Mouse (Mus musculus): ENCODE measurements around the gene Jchain.
"Not testable (repeated sequence)": the region's sequence is repeated elsewhere in the genome, so short reads cannot be mapped to it uniquely, and the experiment has no call there.

The Jchain gene

DNA sequence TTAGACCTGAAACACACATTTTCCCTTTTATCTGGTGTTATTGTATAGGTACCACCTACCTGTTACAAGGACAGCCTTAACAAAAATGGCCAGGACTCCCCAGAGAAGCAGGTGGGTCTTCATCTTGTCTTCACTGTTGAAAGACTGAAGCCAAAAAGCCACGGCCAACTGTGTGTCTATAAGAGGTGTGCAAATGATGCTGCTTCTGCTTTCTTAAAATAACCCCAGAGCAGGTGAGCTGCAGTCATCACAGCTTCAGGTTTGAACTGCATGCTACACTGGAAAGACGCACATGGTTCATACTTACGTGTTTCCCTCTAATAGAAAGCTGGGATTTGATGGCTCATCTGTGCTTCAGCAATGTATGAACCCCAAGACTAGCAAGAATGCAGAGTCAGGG, at the start of gene Jchain:
Gene Jchain (minus strand): TSS at position 235 of the 400 bp plus-strand sequence.
- no peak for DNase-seq (ENCODE audit: low spot score)

DNA sequence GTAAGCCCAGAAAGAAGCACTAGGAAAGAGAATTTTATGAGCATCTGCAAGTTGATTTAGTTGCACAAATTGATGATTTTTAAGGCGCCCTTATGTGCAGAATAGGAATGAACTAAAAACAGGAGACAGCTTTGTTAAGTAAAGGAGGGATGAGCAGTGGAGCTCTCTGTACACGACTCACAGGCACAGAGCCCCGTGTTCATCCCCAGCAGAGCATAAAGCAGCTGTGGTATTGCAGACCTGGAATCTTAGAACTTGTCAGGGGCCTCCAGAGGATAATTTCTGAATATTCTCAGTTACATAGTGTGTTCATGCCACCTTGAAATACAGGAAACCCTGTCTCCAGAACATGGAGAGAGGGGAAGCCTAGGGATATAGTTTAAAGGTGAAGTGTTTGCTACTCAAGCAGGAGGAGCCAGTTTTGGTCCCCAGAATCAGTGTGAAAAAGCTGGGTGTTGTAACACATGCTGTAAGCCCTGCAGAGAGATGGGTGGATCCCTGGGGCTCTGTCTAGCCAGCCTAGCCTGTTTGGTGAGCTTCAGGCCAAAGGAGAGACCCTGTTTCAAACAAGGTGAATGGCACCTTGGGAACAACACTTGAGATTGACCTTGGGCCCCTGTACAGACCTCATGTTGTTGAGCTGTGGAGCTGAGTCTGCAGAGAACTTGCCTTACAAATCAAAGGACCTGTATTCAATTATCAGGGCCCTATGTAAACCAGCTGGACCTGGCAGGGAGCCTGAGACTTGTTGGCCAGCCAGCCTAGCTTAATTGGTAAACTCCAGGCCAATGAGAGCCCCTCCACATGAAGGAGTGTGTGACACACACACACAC, 48.0 kb upstream of the Jchain start:
- no peak for DNase-seq (ENCODE audit: low spot score)

DNA sequence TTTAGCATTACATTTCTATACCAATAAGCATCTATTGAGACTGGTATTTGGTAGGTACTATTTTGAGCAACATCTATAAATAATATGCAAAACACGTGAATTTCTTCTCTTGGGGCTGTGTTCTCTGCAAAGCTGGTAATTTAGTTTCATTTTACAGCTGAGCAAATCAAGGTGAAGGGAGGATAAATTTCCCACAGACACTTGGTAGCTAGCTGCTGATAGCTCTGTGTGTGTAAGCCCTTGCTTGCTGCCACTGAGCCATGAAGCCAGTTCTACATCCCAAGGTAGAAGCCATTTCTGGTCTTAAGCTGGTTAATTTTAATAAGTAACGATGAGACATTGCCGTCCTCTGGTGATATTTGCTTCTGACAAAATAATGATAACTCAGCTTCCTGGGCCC, 47.1 kb upstream of the Jchain start:
- no peak for DNase-seq (ENCODE audit: low spot score)

DNA sequence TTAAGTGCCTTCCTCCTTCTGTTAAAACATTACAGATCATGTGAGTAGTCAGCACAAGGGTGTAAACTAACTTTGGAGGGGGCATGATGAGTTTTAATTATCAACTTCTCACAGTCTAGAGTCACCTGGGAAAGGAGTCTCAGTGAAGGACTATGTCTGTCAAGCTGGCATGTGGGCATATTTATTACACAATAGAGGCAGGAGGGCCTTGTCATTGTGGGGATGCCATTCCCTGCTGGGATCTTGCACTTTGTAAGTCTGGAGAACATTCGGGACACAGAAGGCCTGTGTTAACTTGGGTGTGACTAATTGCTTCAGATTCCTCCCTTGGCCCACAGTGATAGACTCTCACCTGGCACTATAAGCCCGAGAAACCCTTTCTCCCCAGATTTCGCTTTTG, 41.9 kb upstream of the Jchain start:
- DNase-seq (ENCODE audit: low spot score): no peak

DNA sequence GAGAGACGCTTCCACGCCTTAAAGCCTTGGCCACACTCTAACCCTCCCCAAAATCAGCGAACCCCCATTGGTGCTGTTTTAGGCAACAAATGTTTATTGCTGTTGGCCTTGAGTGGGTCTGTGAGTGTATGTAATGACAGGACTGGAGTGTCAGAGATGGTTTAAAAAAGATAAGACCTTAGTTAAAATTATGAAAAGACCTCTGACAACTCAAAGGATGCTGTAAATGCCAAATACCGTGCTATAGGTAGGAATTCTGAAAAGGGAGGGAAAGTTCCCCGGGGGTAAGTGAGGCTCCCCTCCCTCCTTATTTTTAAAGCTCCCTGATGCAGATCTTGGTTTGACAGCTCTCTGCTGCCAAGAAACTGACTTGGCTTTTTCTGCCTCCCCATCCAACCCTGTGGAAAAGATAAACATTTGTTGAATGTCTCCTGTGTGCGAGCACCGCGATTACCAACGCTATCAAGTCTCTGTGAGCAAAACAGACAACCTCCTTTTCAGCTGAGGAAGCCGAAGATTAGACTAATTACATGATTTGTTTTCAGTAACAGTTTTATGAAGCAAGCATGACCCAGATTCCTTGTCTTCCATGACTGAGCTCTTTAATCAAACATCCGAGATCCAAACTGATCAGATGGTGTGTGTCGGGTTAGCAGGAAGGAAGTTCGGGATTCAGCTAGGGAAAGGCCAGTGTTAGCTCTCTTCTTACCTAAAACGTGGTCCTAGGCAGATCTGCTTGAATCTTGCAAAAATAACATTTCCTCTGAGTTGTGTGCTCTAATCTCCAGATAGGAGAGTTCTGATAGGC, 38.5 kb upstream of the Jchain start:
- DNase-seq (ENCODE audit: low spot score): no peak

DNA sequence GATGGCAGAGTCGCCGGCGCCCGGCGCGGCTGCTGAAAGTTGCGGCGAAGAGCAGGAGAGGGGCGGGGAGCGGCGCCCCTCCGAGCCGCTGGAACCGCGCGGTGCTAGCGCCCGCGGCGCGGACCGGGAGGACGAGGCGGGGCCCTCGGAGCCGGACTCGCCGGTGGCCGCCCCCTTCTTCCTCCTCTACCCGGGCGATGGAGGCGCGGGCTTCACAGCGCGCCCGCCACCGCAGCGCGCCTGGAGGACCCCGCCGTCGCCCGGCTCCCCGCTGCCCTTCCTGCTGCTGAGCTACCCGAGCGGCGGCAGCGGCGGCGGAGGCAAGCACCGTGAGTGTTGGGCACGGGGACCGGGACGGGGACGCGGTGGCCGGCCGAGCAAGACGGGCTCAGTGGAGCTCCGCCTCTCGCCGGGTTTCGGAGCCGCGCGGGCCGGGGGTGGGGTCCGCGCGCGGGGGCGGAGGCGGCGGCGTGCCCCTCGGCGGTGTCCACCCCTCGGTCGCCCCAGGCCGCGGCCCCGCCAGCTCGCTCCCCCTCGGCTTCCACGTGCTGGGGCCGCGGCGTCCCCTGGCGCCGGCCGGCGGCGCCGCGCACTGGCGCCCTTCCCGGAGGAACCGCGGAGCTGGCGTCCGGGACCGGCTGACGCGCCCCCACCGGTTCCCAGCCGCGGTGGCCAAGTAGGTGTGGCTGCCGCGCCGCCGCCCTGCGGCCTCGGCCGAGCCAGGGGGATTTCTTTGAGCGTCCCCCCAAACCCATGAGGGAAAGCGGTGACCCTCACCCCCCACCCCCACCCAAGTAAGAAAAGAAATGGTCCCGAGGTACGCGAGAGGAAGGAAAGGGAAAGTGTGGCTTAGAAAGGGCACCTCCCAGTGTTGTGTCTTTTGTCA, 37.7 kb upstream of the Jchain start:
- peak; percentile 62 for DNase-seq (ENCODE audit: low spot score)

DNA sequence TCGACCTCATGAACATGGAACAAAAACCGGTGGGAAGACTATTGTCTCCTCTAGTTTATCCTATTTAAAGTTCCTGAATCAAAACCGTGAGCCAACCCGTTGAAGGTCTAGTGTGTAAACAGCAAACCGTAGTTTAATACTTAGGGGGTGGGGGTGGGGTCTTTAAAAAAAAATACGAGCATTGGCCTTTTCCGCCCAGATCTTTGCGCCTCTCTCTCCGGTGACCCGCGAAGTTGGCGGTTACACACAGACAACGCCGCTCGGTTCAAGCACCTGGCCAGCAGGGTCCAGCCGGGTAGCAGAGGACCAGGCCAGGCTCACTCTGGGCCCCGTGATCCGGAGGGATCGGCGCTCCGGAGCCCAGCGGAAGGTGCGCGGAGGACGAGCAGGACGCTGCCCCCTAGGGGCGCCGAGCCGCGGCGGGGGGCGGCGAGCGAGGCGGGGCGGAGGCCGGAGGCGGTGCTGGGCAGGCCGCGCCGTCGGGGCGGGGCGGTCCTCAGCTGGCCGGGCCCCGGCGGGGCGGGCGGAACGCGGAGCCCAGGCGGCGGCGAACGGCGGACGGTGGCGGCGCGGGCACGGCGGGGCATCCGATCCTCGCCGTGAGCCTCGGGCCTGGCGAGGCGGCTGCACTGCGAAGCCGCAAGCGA, 36.9 kb upstream of the Jchain start, which contains the start of gene Rufy3:
Gene Rufy3 (plus strand): TSS at position 540 of the 647 bp plus-strand sequence.
- DNase-seq (ENCODE audit: low spot score): peak; percentile 86

DNA sequence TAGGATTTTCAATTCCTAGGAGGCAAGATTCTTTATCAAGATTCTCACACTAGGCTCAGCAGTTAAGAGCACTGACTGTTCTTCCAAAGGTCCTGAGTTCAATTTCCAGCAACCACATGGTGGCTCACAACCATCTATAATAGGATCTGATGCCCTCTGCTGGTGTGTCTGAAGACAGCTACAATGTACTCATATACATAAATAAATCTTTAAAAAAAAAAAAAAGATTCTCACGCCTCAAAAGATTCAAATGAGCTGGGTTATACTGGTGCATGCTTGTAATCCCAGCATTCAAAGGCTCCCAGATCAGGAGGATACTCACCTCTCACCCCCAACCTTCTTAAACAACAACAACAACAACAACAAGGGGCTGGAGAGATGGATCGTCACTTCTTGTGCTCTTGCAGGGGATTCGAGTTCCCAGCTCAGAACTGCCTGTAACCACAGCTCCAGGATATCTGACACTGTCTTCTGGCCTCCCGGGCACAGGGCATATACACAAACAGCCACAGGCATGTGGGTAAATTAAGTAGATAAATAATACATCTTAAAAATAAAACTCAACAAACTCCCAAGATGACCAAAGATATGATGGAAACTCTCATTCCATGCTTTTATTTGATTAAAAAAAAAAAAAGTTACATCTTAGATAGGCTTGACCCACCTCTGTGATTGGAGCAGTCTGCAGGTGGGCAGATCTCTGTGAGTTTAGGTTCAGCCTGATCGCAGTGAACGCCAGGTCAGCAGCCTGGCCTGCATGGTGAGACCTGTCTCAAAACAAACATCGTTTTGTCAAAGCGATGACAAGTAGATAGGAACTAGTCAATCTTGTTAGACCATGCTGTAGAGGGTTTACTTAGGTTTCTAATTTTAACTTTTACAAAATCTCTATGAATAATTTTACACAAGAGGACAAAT, 35.4 kb upstream of the Jchain start:
- DNase-seq (ENCODE audit: low spot score): no peak

DNA sequence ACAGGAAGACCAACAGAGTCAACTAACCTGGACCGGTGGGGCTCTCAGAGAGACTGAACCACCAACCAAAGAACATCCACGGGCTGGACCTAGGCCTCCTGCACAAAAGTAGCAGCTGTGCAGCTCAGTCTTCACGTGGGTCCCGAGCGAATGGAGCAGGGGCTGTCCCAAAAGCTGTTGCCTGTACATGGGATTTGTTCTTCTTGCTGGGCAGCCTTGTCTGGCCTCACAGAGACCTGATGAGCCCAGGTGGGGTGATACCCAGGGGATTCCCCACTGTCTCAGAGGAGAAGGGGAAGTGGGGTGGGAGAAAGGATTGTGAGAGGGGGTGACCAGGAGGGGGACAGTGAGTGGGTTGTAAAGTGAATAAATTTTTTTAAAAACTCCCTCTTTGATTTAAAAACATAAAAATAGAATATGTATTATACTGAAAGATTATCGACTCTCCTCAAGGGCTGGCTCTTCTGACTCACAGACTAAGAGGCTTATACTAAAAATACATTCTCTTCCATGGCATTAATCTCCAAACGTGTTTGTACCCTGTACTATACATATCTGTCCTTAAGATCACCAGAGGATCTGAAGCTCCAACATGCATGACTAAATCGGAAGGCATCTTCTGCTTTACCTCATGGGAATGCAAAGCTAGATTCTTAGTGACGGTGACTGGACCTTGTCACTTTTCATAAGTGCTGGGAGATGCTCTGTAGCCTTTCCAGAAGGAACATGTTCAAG, 33.6 kb upstream of the Jchain start:
- no peak for DNase-seq (ENCODE audit: low spot score)

DNA sequence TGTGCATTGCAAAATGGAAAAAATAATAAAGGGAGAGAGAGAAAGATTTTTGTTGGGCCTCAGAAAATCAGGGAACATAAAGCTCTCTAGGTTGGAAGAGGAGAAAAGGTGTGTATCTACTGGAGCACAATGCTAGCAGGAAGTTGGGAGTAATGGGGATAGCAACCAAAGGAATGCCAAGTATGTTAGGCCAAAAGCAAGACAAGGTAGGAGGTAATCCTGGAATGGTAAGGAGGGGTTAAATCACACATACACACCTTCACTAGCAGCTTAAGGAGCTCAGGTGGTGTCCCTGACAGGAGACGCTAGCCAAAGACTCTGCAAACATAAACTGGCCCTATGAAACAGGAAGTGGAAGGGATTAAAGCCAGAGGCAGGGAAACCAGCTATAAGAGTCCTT, 31.3 kb upstream of the Jchain start:
- DNase-seq (ENCODE audit: low spot score): no peak

DNA sequence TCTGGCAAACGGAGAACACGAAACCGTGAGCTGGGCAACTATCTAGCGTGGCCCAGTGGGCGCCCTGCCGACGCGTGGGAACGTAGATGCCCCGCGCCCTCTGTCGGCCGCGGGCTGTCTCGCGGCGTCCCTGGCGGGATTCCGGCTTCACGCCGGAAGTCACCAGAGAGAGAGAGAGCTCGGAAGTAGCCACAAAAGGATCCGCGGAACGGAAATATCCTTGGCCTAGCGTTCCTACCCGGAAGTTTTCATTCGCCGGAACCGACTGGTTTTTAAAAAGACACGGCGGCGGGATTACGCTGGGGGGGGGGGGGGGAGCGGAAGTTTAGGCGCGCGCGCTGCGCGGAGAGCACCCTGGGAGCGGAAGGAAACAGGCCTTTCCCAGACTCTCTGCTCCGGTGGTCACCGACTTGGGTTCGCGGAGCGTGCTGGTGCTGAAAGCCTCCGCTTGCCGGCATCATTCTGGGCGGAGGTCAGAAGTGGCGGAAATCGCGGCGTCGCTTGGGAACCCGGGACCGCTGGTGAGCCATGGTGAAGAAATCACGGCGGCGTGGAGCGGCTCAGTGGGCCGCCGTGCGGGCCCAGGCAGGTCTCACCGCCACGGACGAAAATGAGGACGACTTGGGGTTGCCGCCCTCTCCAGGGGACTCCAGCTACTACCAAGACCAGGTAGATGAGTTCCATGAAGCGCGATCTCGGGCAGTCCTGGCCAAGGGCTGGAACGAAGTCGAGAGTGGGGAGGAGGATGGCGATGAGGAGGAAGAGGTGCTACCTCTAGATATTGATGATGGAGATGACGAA, 26.6 kb upstream of the Jchain start, which contains the start of gene Utp3:
Gene Utp3 (plus strand): TSS at position 377 of the 801 bp plus-strand sequence.
- peak; percentile 98 for DNase-seq (ENCODE audit: low spot score)

DNA sequence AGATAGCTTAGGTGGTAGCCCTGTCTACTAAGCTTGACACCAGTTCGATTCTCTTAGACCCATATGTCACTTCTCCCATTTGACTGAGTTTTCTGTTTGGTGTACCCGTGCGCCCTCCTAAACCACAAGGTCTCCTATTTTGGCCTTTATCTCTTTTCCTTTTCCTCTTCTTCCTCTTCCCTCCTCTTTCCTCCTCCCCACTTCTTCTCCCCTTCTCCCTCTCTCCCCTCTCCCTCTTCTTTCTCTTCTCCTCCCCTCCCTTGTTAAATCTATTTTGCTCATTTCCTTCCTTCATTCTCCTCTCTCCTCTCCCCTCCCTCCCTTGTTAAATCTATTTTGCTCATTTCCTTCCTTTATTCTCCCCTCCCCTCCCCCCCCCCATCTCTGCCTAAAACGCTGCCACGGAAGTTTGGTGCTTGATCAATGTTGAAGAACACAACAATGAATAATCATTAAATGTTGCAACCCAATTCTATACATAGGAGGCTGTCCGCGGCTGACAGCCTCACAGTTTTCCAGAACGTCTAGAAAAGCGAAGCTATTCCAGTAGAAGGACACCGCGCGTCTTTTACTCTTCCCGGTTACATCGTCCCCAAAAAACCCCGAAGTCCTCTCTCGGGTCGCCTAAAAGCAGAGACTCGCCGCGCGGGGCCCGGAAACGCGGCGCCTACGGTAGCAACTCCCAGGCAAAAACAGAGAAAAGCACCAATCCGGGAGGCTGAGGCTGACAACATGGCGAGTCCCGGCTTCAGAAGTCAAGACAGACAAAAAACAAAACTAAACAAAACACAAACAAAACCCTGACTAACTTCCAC, 25.8 kb upstream of the Jchain start:
- DNase-seq (ENCODE audit: low spot score): no peak

DNA sequence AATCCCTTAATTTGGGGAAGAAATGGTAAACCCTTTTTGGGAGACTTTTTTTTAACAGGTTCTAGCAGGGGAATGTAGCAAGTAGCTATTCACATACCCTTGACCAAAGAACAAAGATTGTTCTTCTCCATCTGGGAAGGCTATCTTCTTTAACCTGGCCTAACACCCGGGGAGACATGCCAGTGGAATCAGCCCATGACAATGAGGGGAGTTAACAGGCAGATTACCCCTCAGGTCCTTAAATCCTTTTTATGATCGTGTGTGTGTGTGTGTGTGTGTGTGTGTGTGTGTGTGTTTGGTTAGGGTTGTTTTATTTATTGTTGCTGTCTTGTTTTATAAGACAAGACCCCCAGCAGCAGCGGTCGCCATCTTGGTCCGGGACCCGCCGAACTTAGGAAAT, 17.8 kb upstream of the Jchain start:
- no peak for DNase-seq (ENCODE audit: low spot score)

DNA sequence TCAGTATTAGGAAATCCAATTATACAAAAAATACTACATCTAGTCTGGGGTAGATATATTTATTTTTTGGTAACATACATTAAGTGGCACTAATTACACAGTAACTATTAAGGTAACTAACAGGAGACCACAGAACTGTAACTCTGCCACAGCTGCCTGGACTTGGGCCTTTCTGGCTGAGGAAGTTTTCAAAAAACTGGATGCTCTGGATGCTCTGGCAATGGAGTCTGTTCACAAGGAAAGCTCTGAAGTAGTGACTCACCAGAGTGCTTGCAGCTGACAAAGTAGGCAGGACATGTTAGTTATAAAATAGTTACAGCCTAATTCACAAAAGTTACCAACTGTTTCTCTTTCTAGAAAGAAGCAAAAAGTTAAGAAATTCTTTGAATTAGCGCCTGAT, 16.7 kb upstream of the Jchain start:
- DNase-seq (ENCODE audit: low spot score): not testable (repeated sequence)

DNA sequence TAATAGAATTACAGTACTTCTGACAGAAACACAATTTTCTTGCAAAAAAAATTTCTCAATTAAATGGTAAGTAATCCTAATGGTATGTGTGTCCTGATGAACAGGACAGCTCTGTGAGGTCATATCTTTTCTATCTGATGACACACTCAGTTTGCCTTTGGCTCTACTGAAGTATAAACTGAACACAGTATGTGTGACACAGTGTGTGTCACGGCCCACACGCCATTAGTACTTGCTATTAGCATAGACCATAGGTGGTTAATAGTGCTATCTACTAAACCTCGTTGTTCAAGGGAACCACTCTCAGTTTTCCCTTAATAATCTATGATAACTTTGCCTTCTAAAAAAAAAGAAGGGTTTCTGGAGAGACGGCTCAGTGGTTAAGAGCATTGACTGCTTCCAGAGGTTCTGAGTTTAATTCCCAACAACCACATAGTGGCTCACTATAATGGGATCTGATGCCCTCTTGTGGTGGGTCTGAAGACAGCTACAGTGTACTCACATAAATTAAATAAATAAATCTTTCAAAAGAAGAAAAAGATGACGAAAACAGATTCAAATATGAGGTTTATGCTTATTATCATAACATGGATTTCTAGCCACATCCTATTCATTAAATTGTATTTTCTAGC, 15.1 kb upstream of the Jchain start:
- no peak for DNase-seq (ENCODE audit: low spot score)

DNA sequence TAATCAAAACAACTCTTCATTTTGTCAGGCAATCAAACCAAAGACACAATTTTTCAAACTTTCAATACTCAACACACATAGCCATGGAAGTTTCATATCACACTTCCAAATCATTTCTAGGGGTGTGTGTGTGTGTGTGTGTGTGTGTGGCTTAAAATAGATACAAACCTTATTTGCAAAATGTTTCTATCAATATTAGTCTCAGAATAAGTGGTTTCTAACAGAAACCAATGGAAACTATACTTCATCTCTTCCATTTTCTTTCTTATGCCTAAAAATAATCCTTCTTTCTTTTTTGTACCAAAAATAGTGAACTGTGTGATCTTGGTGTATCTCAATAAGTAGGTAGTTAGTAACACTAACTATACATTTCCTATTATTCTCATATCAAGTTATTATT, 13.2 kb upstream of the Jchain start:
- no peak for DNase-seq (ENCODE audit: low spot score)

DNA sequence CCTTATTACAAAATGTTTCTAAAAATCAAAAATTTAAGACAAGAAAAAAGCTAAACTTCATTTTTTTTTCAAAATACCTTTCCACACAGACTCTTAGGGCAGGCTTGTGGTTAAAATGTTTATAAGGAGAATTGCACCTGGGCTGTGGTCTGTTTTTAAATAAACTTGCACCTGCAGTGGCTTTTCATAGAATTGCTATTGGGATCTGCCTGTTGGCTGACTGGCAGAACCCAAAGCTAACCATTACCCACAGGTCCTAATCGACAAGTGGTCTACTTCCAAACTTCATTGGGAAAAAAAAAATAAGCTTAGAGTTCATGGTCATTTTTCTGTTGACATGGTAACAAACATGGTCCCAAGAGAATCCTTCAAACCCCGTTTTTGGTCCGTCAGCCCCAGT, 7.0 kb upstream of the Jchain start:
- no peak for DNase-seq (ENCODE audit: low spot score)

DNA sequence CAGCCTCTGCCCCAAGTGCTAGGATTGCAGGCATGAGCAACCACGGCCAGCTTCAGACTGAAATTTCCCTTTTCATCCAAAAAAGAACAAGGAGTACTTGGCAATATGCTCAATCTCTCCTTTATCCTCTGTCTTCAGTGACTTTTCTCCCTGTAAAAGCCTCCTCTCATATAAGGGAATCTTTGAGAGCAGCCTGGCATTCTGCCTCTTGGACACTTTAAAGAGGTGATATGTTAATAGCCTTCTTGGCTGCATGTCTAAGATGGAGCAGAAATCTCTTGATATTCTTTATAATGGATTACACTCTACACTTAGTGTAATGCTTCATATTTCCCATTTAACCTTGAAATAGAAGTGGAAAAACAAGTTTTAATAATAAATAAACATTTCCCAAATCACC, 3.2 kb upstream of the Jchain start:
- no peak for DNase-seq (ENCODE audit: low spot score)

Measured in yolk sac, embryonic 10.5 days (tissue).